Mouse (Mus musculus): ENCODE results near the gene Gm21887.
"Not testable (repeated sequence)": the region's sequence is repeated elsewhere in the genome, so short reads cannot be mapped to it uniquely, and the experiment has no call there.

The Gm21887 gene

GRCm38 (mm10) chrX:170010581-170011528, 1.4 kb downstream of the Gm21887 start:
- peak; percentile 33 for ATAC-seq (ENCODE audit: low TSS enrichment)

GRCm38 (mm10) chrX:170011529-170011879, 2.0 kb downstream of the Gm21887 start:
- not testable (repeated sequence) for ATAC-seq (ENCODE audit: low TSS enrichment)

- ATAC-seq (ENCODE audit: low TSS enrichment) = not testable (repeated sequence)
These were observed 4.0 kb downstream of the Gm21887 start for GRCm38 (mm10) chrX:170013421-170013820.

GRCm38 (mm10) chrX:170014038-170014437, 4.6 kb downstream of the Gm21887 start:
- ATAC-seq (ENCODE audit: low TSS enrichment) = not testable (repeated sequence)

- not testable (repeated sequence) for ATAC-seq (ENCODE audit: low TSS enrichment)
These were observed 6.4 kb downstream of the Gm21887 start for GRCm38 (mm10) chrX:170015883-170016282.

GRCm38 (mm10) chrX:170017333-170018245, 8.1 kb downstream of the Gm21887 start:
- peak; percentile 28; the same call in 1 of the 2 replicates for ATAC-seq (ENCODE audit: low TSS enrichment)

- ATAC-seq (ENCODE audit: low TSS enrichment) = peak; percentile 51
These were observed 9.2 kb downstream of the Gm21887 start for GRCm38 (mm10) chrX:170018571-170019218.

- ATAC-seq (ENCODE audit: low TSS enrichment) = peak; percentile 48
These were observed 9.9 kb downstream of the Gm21887 start for GRCm38 (mm10) chrX:170019219-170019953.

GRCm38 (mm10) chrX:170019954-170020689, 10.7 kb downstream of the Gm21887 start:
- ATAC-seq (ENCODE audit: low TSS enrichment) = not testable (repeated sequence)

- peak; percentile 48 for ATAC-seq (ENCODE audit: low TSS enrichment)
These were observed 11.2 kb downstream of the Gm21887 start for GRCm38 (mm10) chrX:170020690-170021050.

GRCm38 (mm10) chrX:170021205-170021604, 11.7 kb downstream of the Gm21887 start:
- not testable (repeated sequence) for ATAC-seq (ENCODE audit: low TSS enrichment)

GRCm38 (mm10) chrX:170021750-170022461, 12.4 kb downstream of the Gm21887 start:
- peak; percentile 67 for ATAC-seq (ENCODE audit: low TSS enrichment)

Measured in frontal cortex, adult (tissue).